Mouse (Mus musculus): ENCODE measurements around the gene Dmgdh. TPM values are rescaled to one million over a fixed set of nuclear protein-coding genes. Genes with fewer than 3 reads are reported as not detected.

Dmgdh gene
- polyA plus RNA-seq, 1 experiment from 2014 or later: not detected

GRCm38 (mm10) chr13:93712362-93712761 is 38.1 kb downstream of the Dmgdh start:
- no peak for ATAC-seq (ENCODE audit: low read depth)
- no peak overlapping the region for H3K27ac ChIP-seq (replicated peaks)
- H3K4me2 ChIP-seq: no peak overlapping the region
- H3K9ac ChIP-seq: no peak overlapping the region
- no peaks in the 10 kb centered on the region for H3K36me3 ChIP-seq
- 93% methylated on average over 4 of the region's 4 CpGs for WGBS
- no peaks in the 10 kb centered on the region for H3K4me1 ChIP-seq (replicated peaks)
- no peaks in the 10 kb centered on the region for H3K27me3 ChIP-seq
- no peaks in the 10 kb centered on the region for H3K9me3 ChIP-seq
- no peak overlapping the region for H3K4me3 ChIP-seq

GRCm38 (mm10) chr13:93713826-93714225 is 39.6 kb downstream of the Dmgdh start:
- no peaks in the 10 kb centered on the region for H3K36me3 ChIP-seq
- H3K4me1 ChIP-seq (replicated peaks): no peaks in the 10 kb centered on the region
- 89% methylated on average over 3 of the region's 3 CpGs for WGBS
- no peaks in the 10 kb centered on the region for H3K9me3 ChIP-seq
- H3K27me3 ChIP-seq: no peaks in the 10 kb centered on the region
- no peak overlapping the region for H3K4me3 ChIP-seq
- H3K4me2 ChIP-seq: no peak overlapping the region
- ATAC-seq (ENCODE audit: low read depth): no peak
- no peak overlapping the region for H3K27ac ChIP-seq (replicated peaks)
- no peak overlapping the region for H3K9ac ChIP-seq

- no peaks in the 10 kb centered on the region for H3K9me3 ChIP-seq
- no peak overlapping the region for H3K9ac ChIP-seq
- H3K27me3 ChIP-seq: peaks cover 7% of the 10 kb centered on the region
- H3K4me1 ChIP-seq (replicated peaks): no peaks in the 10 kb centered on the region
- 46% methylated on average over 7 of the region's 7 CpGs for WGBS
- H3K36me3 ChIP-seq: no peaks in the 10 kb centered on the region
- no peak for ATAC-seq (ENCODE audit: low read depth)
- no peak overlapping the region for H3K4me2 ChIP-seq
- no peak overlapping the region for H3K27ac ChIP-seq (replicated peaks)
- H3K4me3 ChIP-seq: no peak overlapping the region
These were observed 42.9 kb downstream of the Dmgdh start for GRCm38 (mm10) chr13:93717113-93717512.

- no peak overlapping the region for H3K4me3 ChIP-seq
- H3K36me3 ChIP-seq: no peaks in the 10 kb centered on the region
- H3K27me3 ChIP-seq: peaks cover 7% of the 10 kb centered on the region
- H3K27ac ChIP-seq (replicated peaks): no peak overlapping the region
- H3K9ac ChIP-seq: no peak overlapping the region
- 6% methylated on average over 7 of the region's 7 CpGs for WGBS
- H3K4me2 ChIP-seq: no peak overlapping the region
- H3K4me1 ChIP-seq (replicated peaks): no peaks in the 10 kb centered on the region
- ATAC-seq (ENCODE audit: low read depth): no peak
- no peaks in the 10 kb centered on the region for H3K9me3 ChIP-seq
These were observed 44.7 kb downstream of the Dmgdh start for GRCm38 (mm10) chr13:93718948-93719347.

GRCm38 (mm10) chr13:93721916-93722315 is 47.7 kb downstream of the Dmgdh start:
- H3K27ac ChIP-seq (replicated peaks): no peak overlapping the region
- H3K27me3 ChIP-seq: peaks cover 7% of the 10 kb centered on the region
- H3K4me2 ChIP-seq: no peak overlapping the region
- H3K36me3 ChIP-seq: no peaks in the 10 kb centered on the region
- no peaks in the 10 kb centered on the region for H3K4me1 ChIP-seq (replicated peaks)
- no peak overlapping the region for H3K4me3 ChIP-seq
- ATAC-seq (ENCODE audit: low read depth): no peak
- H3K9me3 ChIP-seq: no peaks in the 10 kb centered on the region
- H3K9ac ChIP-seq: no peak overlapping the region
- 78% methylated on average over 4 of the region's 4 CpGs for WGBS

- peaks cover 7% of the 10 kb centered on the region for H3K27me3 ChIP-seq
- H3K4me3 ChIP-seq: no peak overlapping the region
- WGBS: 88% methylated on average over 3 of the region's 3 CpGs
- no peaks in the 10 kb centered on the region for H3K9me3 ChIP-seq
- no peak for ATAC-seq (ENCODE audit: low read depth)
- no peaks in the 10 kb centered on the region for H3K4me1 ChIP-seq (replicated peaks)
- H3K4me2 ChIP-seq: no peak overlapping the region
- no peak overlapping the region for H3K9ac ChIP-seq
- no peaks in the 10 kb centered on the region for H3K36me3 ChIP-seq
- no peak overlapping the region for H3K27ac ChIP-seq (replicated peaks)
These were observed 49.2 kb downstream of the Dmgdh start for GRCm38 (mm10) chr13:93723455-93723854.

GRCm38 (mm10) chr13:93724206-93724605 is 50.0 kb downstream of the Dmgdh start:
- no peak for ATAC-seq (ENCODE audit: low read depth)
- WGBS: 34% methylated on average over 2 of the region's 2 CpGs
- Histone ChIP-seq H3K9me3 (no peaks in the 10 kb centered on the region), H3K4me3 (no peak overlapping the region), H3K4me2 (no peak overlapping the region), H3K9ac (no peak overlapping the region), H3K27ac (replicated peaks) (no peak overlapping the region), H3K27me3 (peaks cover 7% of the 10 kb centered on the region), H3K4me1 (replicated peaks) (no peaks in the 10 kb centered on the region), H3K36me3 (no peaks in the 10 kb centered on the region)

GRCm38 (mm10) chr13:93735131-93735636 is 61.0 kb downstream of the Dmgdh start:
- H3K4me1 ChIP-seq (replicated peaks): no peaks in the 10 kb centered on the region
- ATAC-seq (ENCODE audit: low read depth): no peak
- no peak overlapping the region for H3K27ac ChIP-seq (replicated peaks)
- H3K36me3 ChIP-seq: no peaks in the 10 kb centered on the region
- H3K9ac ChIP-seq: no peak overlapping the region
- no peaks in the 10 kb centered on the region for H3K27me3 ChIP-seq
- H3K9me3 ChIP-seq: no peaks in the 10 kb centered on the region
- no peak overlapping the region for H3K4me3 ChIP-seq
- no peak overlapping the region for H3K4me2 ChIP-seq
- 90% methylated on average over 5 of the region's 5 CpGs for WGBS

GRCm38 (mm10) chr13:93744118-93744517 is 69.9 kb downstream of the Dmgdh start:
- H3K36me3 ChIP-seq: no peaks in the 10 kb centered on the region

GRCm38 (mm10) chr13:93752597-93753400 is 78.6 kb downstream of the Dmgdh start:
- Histone ChIP-seq H3K4me2 (0 out of 2 replicates have a peak overlapping the region, but pooled peaks have one; percentile 16), H3K27ac (replicated peaks) (no peak overlapping the region), H3K9ac (no peak overlapping the region), H3K4me3 (no peak overlapping the region), H3K27me3 (no peaks in the 10 kb centered on the region), H3K4me1 (replicated peaks) (peaks cover 9% of the 10 kb centered on the region; the same call in 1 of the 2 replicates), H3K36me3 (no peaks in the 10 kb centered on the region), H3K9me3 (no peaks in the 10 kb centered on the region)
- 34% methylated on average over 14 of the region's 14 CpGs for WGBS
- peak; percentile 75 for ATAC-seq (ENCODE audit: low read depth)

More at GRCm38 (mm10) chr13:93744118-93744517, 69.9 kb downstream of the Dmgdh start:
- Histone ChIP-seq H3K4me3 (no peak overlapping the region), H3K27me3 (no peaks in the 10 kb centered on the region), H3K9ac (no peak overlapping the region), H3K27ac (replicated peaks) (no peak overlapping the region), H3K4me1 (replicated peaks) (no peaks in the 10 kb centered on the region), H3K9me3 (no peaks in the 10 kb centered on the region), H3K4me2 (no peak overlapping the region)
- no peak for ATAC-seq (ENCODE audit: low read depth)
- 39% methylated on average over 8 of the region's 8 CpGs for WGBS

- no peaks in the 10 kb centered on the region for H3K9me3 ChIP-seq
- H3K27me3 ChIP-seq: no peaks in the 10 kb centered on the region
- H3K4me1 ChIP-seq (replicated peaks): peaks cover 19% of the 10 kb centered on the region; the same call in 1 of the 2 replicates
- no peak overlapping the region for H3K4me2 ChIP-seq
- no peak overlapping the region for H3K9ac ChIP-seq
- H3K4me3 ChIP-seq: no peak overlapping the region
- H3K27ac ChIP-seq (replicated peaks): no peak overlapping the region
- H3K36me3 ChIP-seq: no peaks in the 10 kb centered on the region
- WGBS: 91% methylated on average over 4 of the region's 4 CpGs
- no peak for ATAC-seq (ENCODE audit: low read depth)
These were observed 80.9 kb downstream of the Dmgdh start for GRCm38 (mm10) chr13:93755084-93755483.

GRCm38 (mm10) chr13:93756674-93757073 is 82.4 kb downstream of the Dmgdh start:
- H3K4me2 ChIP-seq: no peak overlapping the region
- peaks cover 19% of the 10 kb centered on the region; the same call in 1 of the 2 replicates for H3K4me1 ChIP-seq (replicated peaks)
- no peaks in the 10 kb centered on the region for H3K27me3 ChIP-seq
- no peak overlapping the region for H3K9ac ChIP-seq
- no peak for ATAC-seq (ENCODE audit: low read depth)
- H3K36me3 ChIP-seq: no peaks in the 10 kb centered on the region
- H3K4me3 ChIP-seq: no peak overlapping the region
- H3K9me3 ChIP-seq: no peaks in the 10 kb centered on the region
- H3K27ac ChIP-seq (replicated peaks): no peak overlapping the region
- 91% methylated on average over 7 of the region's 7 CpGs for WGBS

All from neural tube, embryonic 13.5 days (tissue).